Mouse (Mus musculus) brain, embryonic 14.5 days (tissue): ENCODE measurements around the gene Klhl21.

ENCODE experiments used
- CTCF ChIP-seq: fragments of 200-500 bp; IDR thresholded peaks from 2 replicates; pipeline ENCODE4 v1.5.1; 2012; ENCODE audit warnings: inconsistent platforms, mild to moderate bottlenecking, moderate library complexity, borderline replicate concordance; ENCODE audit not compliant: insufficient read depth, insufficient read length; ENCODE audit errors: extremely low read depth
- POLR2A ChIP-seq: fragments of 200-500 bp; IDR thresholded peaks from 2 replicates; pipeline ENCODE4 v1.6.1; 2012; ENCODE audit warnings: mild to moderate bottlenecking, inconsistent platforms, borderline replicate concordance; ENCODE audit not compliant: poor library complexity, insufficient read depth, insufficient read length, severe bottlenecking; ENCODE audit errors: extremely low read depth

DNA sequence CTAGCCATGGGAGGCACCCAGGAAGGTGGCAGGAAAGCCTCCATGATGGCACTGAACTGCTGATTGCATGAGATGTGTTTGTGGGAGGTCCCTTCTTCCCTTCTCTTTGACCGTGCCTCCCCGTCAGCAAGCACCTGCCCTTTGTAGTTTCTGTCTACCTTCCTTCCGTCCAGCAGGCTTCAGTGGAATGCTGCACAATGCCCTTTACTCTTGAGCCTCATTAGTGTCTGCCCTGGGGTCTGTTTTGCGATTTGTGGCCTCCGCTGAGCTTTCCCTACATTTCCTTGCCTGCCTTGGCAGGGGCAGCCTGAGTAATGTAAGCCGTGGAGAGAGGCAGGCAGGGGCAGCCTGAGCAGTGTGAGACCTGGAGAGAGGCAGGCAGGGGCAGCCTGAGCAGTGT, 36.0 kb downstream of the Klhl21 start:
- TF ChIP-seq POLR2A (no peak), CTCF (no peak)
